Mouse (Mus musculus) limb, embryonic 14.5 days (tissue): ENCODE data around the gene Cd34. TPM values are rescaled to one million over a fixed set of nuclear protein-coding genes. Genes with fewer than 3 reads are reported as not detected.

Source experiments
- ATAC-seq: fragments of 200-750 bp; cut with Nextera tagmentation; 2 replicates; pipeline ENCODE4 v1.8.0; 2017; ENCODE audit warnings: low read depth, moderate number of reproducible peaks, moderate TSS enrichment; ENCODE audit not compliant: low FRiP score
- DNase-seq: peaks from one replicate; pipeline ENCODE4 v3.0.0-alpha.2; 2015; ENCODE audit warnings: low spot score
- H3K27ac ChIP-seq: fragments of 300-500 bp; sonication (generic); replicated peaks from 2 replicates; pipeline ENCODE4 v1.5.1; 2014; ENCODE audit warnings: low read depth, mild to moderate bottlenecking, low read length, moderate library complexity, mixed read lengths
- H3K27me3 ChIP-seq: fragments of 300-500 bp; sonication (generic); 2 replicates; pipeline ENCODE4 v1.6.1; 2014; ENCODE audit warnings: low read length, mixed read lengths; ENCODE audit not compliant: control insufficient read depth, insufficient read depth
- H3K36me3 ChIP-seq: fragments of 300-500 bp; sonication (generic); 2 replicates; pipeline ENCODE4 v1.6.1; 2014; ENCODE audit warnings: mild to moderate bottlenecking, low read length, moderate library complexity, mixed read lengths; ENCODE audit not compliant: control insufficient read depth, insufficient read depth
- H3K4me1 ChIP-seq: fragments of 300-500 bp; sonication (generic); 2 replicates; pipeline ENCODE4 v1.6.1; 2014; ENCODE audit warnings: antibody characterized with exemption, low read length, mixed read lengths; ENCODE audit not compliant: control insufficient read depth, insufficient read depth
- H3K4me2 ChIP-seq: fragments of 300-500 bp; sonication (generic); replicated peaks from 2 replicates; pipeline ENCODE4 v1.6.1; 2014; ENCODE audit warnings: low read depth, mild to moderate bottlenecking, low read length, moderate library complexity; ENCODE audit not compliant: severe bottlenecking
- H3K4me3 ChIP-seq: fragments of 300-500 bp; sonication (generic); replicated peaks from 2 replicates; pipeline ENCODE4 v1.5.1; 2014; ENCODE audit warnings: low read length
- H3K9ac ChIP-seq: fragments of 300-500 bp; sonication (generic); 2 replicates; pipeline ENCODE4 v1.6.1; 2014; ENCODE audit warnings: mild to moderate bottlenecking, low read depth, low read length, moderate library complexity; ENCODE audit not compliant: severe bottlenecking
- H3K9me3 ChIP-seq: fragments of 300-500 bp; sonication (generic); 2 replicates; pipeline ENCODE4 v1.6.1; 2016; ENCODE audit warnings: low read length; ENCODE audit not compliant: control insufficient read depth
- POLR2A ChIP-seq: fragments of 200-500 bp; IDR thresholded peaks from 2 replicates; pipeline ENCODE4 v1.8.0; 2012; ENCODE audit warnings: inconsistent platforms, mild to moderate bottlenecking, moderate library complexity, borderline replicate concordance; ENCODE audit not compliant: insufficient read depth, insufficient read length; ENCODE audit errors: extremely low read depth
- WGBS: fragments of 180-500 bp; shearing (Covaris S2); extraction: QIAGEN DNeasy Blood & Tissue Kit; methylation state at CpG from one replicate; pipeline ENCODE4 v1.1.7; 2014; 5-methylcytosine and 5-hydroxymethylcytosine counted together
- polyA plus RNA-seq, 2 experiments: library from polyadenylated mRNA; depleted of rRNA in 1 of 2; stranded (reverse) in 1 of 2; unstranded in 1 of 2; fragments of >200 nt; fragmentation: Nextera tagmentation in 1 of 2; extraction: Ambion mirVana in 1 of 2; gene quantifications; 2 replicates each; pipeline versions ENCODE4 v1.2.1 to v1.2.3; 2012 to 2014

The Cd34 gene
- polyA plus RNA-seq, 2 experiments = 80.0 to 108 TPM

DNA sequence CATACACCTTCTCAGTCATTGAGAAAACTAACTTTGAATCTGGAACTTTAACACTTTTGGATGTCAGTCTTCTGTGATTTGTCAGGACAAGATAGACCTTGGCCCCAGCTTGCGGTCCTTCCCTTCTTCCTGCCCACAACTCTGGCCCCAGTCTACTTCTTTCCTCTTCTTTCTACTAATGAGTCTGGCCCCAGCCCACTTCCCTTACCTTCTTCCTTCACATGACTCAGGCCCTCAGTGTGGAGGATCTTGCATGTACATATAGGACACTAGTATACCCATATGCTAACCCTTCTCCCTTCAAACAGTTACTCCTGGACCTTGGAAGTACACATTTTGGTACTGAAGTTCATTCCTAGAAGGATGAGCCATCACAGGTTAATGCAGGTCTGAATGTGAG lies 7.8 kb downstream of the Cd34 start:
- Histone ChIP-seq H3K4me2 (no peak overlapping the region), H3K4me1 (peaks cover 6% of the 10 kb centered on the region; the same call in 1 of the 2 replicates), H3K36me3 (no peaks in the 10 kb centered on the region), H3K27me3 (no peaks in the 10 kb centered on the region), H3K4me3 (no peak overlapping the region), H3K9ac (no peak overlapping the region), H3K27ac (no peak overlapping the region), H3K9me3 (no peaks in the 10 kb centered on the region)
- ATAC-seq (no peak), DNase-seq (no peak)
- TF ChIP-seq POLR2A = no peak
- WGBS = 96% methylated on average over 1 of the region's 1 CpGs

DNA sequence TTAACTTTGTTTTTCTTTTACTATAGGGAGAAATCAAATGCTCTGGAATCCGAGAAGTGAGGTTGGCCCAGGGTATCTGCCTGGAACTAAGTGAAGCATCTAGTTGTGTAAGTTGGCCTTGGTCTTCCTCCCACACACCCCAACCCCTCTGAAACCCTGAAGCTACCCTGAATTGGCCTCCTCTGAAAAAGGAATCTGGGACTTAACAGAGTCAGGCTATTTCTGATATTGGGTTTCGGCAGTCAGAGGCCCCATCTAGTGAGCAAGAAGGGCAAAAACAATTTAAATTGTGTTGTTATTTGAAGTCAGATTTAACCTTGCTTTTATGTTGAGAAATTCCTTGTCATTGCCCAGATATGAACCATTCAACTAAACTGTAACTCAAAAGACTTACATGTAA lies 12.3 kb downstream of the Cd34 start:
- TF ChIP-seq POLR2A = no peak
- no peak for ATAC-seq
- Histone ChIP-seq H3K4me2 (no peak overlapping the region), H3K36me3 (no peaks in the 10 kb centered on the region), H3K27ac (no peak overlapping the region), H3K4me3 (no peak overlapping the region), H3K4me1 (no peaks in the 10 kb centered on the region), H3K9ac (no peak overlapping the region), H3K27me3 (no peaks in the 10 kb centered on the region), H3K9me3 (no peaks in the 10 kb centered on the region)
- no peak for DNase-seq
- WGBS = 37% methylated on average over 2 of the region's 2 CpGs

DNA sequence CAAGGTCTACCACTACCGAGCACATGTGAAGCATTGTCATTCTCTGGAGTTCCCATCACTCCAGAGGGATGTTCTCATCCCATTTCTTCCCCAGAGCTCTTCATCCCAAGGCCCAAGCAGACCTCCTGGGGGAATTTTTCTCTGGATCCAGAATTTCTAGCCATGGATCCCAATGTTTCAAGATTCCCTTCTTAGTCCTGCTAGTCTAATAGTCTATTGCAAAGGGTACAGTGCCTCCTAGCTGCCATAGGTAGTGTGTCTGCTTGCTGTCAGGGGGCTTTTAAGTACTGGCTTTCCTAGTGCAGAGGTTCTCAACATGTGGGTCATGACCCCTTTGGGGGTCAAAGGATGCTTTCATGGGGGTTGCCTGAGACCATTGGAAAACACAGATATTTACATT lies 14.3 kb downstream of the Cd34 start:
- no peak overlapping the region for H3K9ac ChIP-seq
- H3K9me3 ChIP-seq = no peaks in the 10 kb centered on the region
- H3K4me1 ChIP-seq = no peaks in the 10 kb centered on the region
- H3K4me3 ChIP-seq = no peak overlapping the region
- no peak overlapping the region for H3K4me2 ChIP-seq
- DNase-seq (no peak), ATAC-seq (no peak)
- H3K27me3 ChIP-seq = no peaks in the 10 kb centered on the region
- H3K36me3 ChIP-seq = no peaks in the 10 kb centered on the region
- no peak for TF ChIP-seq POLR2A
- no peak overlapping the region for H3K27ac ChIP-seq
- 75% methylated on average over 1 of the region's 1 CpGs for WGBS

DNA sequence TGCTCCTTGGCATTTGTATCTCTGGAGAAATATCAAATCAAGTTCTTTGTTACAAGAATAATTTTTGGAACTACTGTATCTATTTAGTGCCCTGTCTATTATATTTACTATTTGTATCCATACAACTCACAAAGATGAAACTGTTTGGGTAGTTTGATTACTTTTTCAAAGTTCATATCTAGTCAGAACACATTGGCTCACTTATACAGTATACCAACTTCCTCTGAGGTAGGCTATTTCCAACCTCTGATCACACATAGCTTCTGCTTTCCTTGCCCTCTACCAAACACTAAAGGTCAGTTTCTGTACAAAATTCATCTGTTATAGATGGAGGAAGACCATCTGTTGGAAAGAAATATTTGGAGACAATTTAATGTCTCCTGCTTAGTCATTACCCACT lies 16.1 kb downstream of the Cd34 start:
- Histone ChIP-seq H3K4me3 (no peak overlapping the region), H3K4me2 (no peak overlapping the region), H3K4me1 (no peaks in the 10 kb centered on the region), H3K9me3 (no peaks in the 10 kb centered on the region), H3K36me3 (no peaks in the 10 kb centered on the region), H3K9ac (no peak overlapping the region), H3K27ac (no peak overlapping the region), H3K27me3 (no peaks in the 10 kb centered on the region)
- DNase-seq (no peak), ATAC-seq (no peak)
- TF ChIP-seq POLR2A = no peak

DNA sequence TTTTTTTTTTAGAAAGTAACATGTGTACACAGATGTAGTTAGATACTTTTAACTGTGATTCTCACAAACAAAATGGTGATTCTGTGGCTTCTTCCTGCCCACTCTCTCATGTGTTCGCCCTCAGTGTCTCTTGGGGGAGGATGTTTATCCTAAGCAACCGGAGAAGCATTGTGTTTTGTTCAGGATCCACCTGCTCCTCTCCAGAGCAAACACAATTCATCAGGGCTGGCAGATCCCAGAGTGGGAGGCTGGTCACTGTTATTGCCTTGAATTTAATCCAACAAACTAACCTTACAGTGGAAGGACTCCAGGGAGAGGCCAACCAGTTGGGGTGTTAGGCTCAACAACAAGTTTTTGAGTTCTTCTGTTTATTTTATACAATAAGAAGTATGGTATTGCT lies 17.1 kb downstream of the Cd34 start:
- Histone ChIP-seq H3K4me1 (no peaks in the 10 kb centered on the region), H3K4me3 (no peak overlapping the region), H3K9ac (no peak overlapping the region), H3K4me2 (no peak overlapping the region), H3K9me3 (no peaks in the 10 kb centered on the region), H3K27me3 (no peaks in the 10 kb centered on the region), H3K36me3 (no peaks in the 10 kb centered on the region), H3K27ac (no peak overlapping the region)
- ATAC-seq (no peak), DNase-seq (no peak)
- WGBS = 68% methylated on average over 2 of the region's 2 CpGs
- no peak for TF ChIP-seq POLR2A

DNA sequence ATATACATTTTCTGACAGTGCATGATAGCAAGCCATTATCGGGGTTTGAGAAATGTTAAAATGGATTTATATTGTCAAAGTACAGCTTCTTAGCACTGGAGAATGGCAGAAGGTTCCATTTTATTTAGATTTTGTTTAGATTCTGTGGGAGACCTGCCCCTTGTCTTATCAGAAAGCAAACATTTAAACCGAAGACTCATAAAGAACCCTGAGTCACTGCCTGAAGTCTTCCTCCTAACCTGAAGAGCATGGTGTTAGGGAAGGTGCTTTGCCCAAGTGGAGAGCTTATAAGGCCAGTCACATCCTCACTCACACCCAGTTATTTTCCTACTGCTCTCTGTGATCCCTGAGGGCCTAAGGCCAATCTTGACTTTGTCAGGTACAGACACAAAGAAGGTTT lies 18.4 kb downstream of the Cd34 start:
- no peaks in the 10 kb centered on the region for H3K36me3 ChIP-seq
- DNase-seq (no peak), ATAC-seq (no peak)
- no peaks in the 10 kb centered on the region for H3K4me1 ChIP-seq
- TF ChIP-seq POLR2A = no peak
- no peak overlapping the region for H3K27ac ChIP-seq
- H3K9ac ChIP-seq = no peak overlapping the region
- H3K4me3 ChIP-seq = no peak overlapping the region
- WGBS = 89% methylated on average over 2 of the region's 2 CpGs
- H3K27me3 ChIP-seq = no peaks in the 10 kb centered on the region
- H3K9me3 ChIP-seq = no peaks in the 10 kb centered on the region
- no peak overlapping the region for H3K4me2 ChIP-seq
